Mouse (Mus musculus) urinary bladder, postnatal 4 days (tissue): ENCODE results near the gene Brk1.

Experiments
- DNase-seq, 2 experiments: peaks; one replicate each; pipeline ENCODE4 v3.0.0; 2021 to 2022; ENCODE audit warnings: low spot score in 2 of 2

Gene Brk1

GRCm38 (mm10) chr6:113660492-113661352 is 56.1 kb downstream of the Brk1 start:
- no peak for DNase-seq

GRCm38 (mm10) chr6:113661353-113662241 is 57.0 kb downstream of the Brk1 start:
- DNase-seq = no peak

- no peak for DNase-seq
Observed at GRCm38 (mm10) chr6:113662964-113663700, 58.6 kb downstream of the Brk1 start.

DNA sequence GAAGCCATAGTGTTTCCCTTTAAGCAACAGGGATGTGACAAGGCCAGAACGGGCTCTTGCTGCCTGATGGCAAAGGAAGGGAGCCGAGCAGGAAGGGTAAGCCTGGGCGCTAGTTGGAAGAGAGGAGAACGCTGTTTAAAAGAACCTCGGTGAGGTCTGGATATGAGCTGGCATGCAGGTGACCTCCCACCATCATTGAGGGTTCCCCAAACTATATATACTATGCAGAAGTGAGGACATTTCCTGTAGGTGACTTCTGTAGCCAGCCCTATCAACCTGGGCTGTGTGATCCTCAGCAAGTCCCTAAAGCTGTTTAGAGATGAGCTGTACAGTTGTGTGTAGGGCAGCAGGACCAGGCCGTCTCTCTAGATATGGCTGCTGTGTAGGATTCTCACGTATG is 59.7 kb downstream of the Brk1 start:
- no peak for DNase-seq
